Mouse (Mus musculus): ENCODE results near the gene Arsa.

DNA sequence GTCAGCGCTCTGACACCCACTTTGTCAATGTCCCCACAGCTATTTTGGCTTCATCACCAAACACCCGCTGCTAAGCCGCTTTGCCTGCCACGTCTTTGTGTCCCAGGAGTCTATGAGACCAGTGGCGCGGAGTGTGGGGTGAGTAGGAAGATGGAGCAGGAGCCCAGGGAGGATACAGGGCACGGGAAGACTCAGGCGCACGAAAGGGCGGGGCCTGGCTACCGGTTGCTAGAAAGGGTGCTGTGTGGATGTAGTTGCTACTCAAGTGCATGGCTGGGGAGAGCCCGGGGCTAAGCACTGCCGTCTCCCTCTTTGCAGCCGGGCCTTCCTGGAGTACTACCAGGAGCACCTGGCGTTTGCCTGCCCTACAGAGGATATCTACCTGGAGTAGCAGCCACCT lies 15.9 kb downstream of the Arsa start:
- TF ChIP-seq CTCF (IDR thresholded peaks at IDR 0.05; ENCODE audit: insufficient read depth, low read length) (no peak), POLR2A (IDR thresholded peaks at IDR 0.05; ENCODE audit: borderline replicate concordance, extremely low read depth, low read depth, low read length) (no peak)
